Mouse (Mus musculus) forebrain, embryonic 12.5 days (tissue): Measurements from ENCODE around the gene Inka2. TPM values are rescaled to one million over a fixed set of nuclear protein-coding genes. Genes with fewer than 3 reads are reported as not detected.

ENCODE experiments used
- ATAC-seq: fragments of 200-750 bp; cut with Nextera tagmentation; 2 replicates; pipeline ENCODE4 v1.8.0; 2017; ENCODE audit warnings: moderate TSS enrichment; ENCODE audit not compliant: low FRiP score
- H3K27ac ChIP-seq: fragments of 300-500 bp; sonication (generic); 2 replicates; pipeline ENCODE4 v1.5.1; 2016; ENCODE audit warnings: mild to moderate bottlenecking
- H3K27me3 ChIP-seq: fragments of 300-500 bp; sonication (generic); 2 replicates; pipeline ENCODE4 v1.6.1; 2016; ENCODE audit warnings: mild to moderate bottlenecking
- H3K36me3 ChIP-seq: fragments of 300-500 bp; sonication (generic); replicated peaks from 2 replicates; pipeline ENCODE4 v1.6.1; 2016; ENCODE audit warnings: mild to moderate bottlenecking
- H3K4me1 ChIP-seq: fragments of 300-500 bp; sonication (generic); 2 replicates; pipeline ENCODE4 v1.6.1; 2016
- H3K4me2 ChIP-seq: fragments of 300-500 bp; sonication (generic); 2 replicates; pipeline ENCODE4 v1.6.1; 2016; ENCODE audit warnings: mild to moderate bottlenecking, moderate library complexity
- H3K4me3 ChIP-seq: fragments of 300-500 bp; sonication (generic); replicated peaks from 2 replicates; pipeline ENCODE4 v1.5.1; 2016; ENCODE audit warnings: mild to moderate bottlenecking
- H3K9ac ChIP-seq: fragments of 300-500 bp; sonication (generic); 2 replicates; pipeline ENCODE4 v1.6.1; 2016; ENCODE audit warnings: mild to moderate bottlenecking
- H3K9me3 ChIP-seq: fragments of 300-500 bp; sonication (generic); 2 replicates; pipeline ENCODE4 v1.6.1; 2016
- WGBS: fragments of 180-500 bp; shearing (Covaris S2); methylation state at CpG from one replicate; pipeline ENCODE4 v1.1.7; 2016; 5-methylcytosine and 5-hydroxymethylcytosine counted together
- polyA plus RNA-seq: library from polyadenylated mRNA; unstranded; fragments of >200 nt; fragmentation: Nextera tagmentation; extraction: Ambion mirVana; gene quantifications from 2 replicates; pipeline ENCODE4 v1.2.1, GENCODE M21; 2016

Gene Inka2
- polyA plus RNA-seq, 1 experiment from 2014 or later = 4.1 TPM

DNA sequence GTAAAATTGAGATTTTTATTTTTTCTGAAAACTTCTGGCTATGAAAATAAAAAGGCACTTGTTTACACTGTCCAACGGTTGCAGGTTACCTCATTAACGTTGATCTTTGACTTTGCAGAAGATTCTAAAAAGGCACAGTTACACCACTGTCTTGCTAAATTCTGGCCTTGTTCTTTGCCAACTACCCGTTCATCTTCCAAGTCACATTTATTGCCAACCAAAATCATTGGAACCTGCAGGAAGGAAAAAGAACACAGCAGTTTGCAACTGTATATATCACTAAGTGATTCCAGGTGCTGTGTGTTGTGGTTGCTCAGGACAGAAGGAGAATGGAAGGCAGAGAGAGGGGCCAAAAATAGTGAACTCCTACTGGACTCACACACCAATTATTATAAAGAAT lies 33.3 kb downstream of the Inka2 start:
- Histone ChIP-seq H3K36me3 (peaks cover 14% of the 10 kb centered on the region), H3K9ac (no peak overlapping the region), H3K4me2 (no peak overlapping the region), H3K27ac (no peak overlapping the region), H3K27me3 (no peaks in the 10 kb centered on the region), H3K4me3 (no peak overlapping the region), H3K4me1 (no peaks in the 10 kb centered on the region), H3K9me3 (no peaks in the 10 kb centered on the region)
- 90% methylated on average over 3 of the region's 3 CpGs for WGBS
- ATAC-seq = no peak

DNA sequence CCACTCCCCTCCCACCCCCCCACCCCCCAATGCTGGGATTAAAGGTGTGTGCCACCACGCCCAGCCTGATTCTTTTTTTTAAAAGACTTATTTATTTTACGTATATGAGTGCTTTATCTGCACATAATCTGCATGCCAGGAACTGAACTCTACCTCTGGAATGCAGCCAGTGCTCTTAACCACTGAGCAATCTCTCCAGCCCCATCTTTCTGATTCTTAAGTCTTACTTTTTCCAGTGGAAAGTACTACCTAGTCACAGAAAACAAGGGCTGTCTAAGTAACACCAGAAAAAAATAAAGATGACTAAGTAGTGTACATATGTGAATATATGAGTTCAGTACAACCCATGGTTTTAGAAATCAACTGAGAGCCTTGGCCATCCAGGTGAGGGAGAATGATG lies 42.1 kb downstream of the Inka2 start:
- Histone ChIP-seq H3K4me3 (no peak overlapping the region), H3K36me3 (0 out of 2 replicates have a peak, but pooled peaks cover 4% of the 10 kb centered on the region), H3K9me3 (no peaks in the 10 kb centered on the region), H3K27ac (no peak overlapping the region), H3K4me1 (no peaks in the 10 kb centered on the region), H3K9ac (no peak overlapping the region), H3K4me2 (no peak overlapping the region), H3K27me3 (no peaks in the 10 kb centered on the region)
- 96% methylated on average over 2 of the region's 2 CpGs for WGBS
- ATAC-seq = no peak

DNA sequence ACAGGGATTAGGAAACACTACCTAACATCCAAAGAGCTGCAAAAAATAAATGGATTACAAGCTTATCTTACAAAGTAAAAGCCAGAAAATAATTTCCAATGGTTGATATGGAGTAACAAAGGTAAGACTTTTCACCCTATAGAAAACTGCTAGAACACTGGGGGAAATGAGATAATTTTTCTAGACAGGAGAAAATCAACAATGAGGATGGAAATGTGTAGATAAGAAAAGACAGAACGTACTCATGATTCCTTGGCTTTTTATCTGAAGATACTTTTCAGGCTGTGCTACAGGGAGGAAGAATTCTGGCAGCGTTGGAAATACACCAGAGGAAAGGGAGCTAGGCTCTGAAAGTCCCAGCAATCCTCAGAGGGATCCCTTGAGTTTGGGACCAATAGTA lies 46.4 kb downstream of the Inka2 start:
- no peak overlapping the region for H3K9ac ChIP-seq
- H3K27ac ChIP-seq = no peak overlapping the region
- no peak for ATAC-seq
- H3K4me2 ChIP-seq = no peak overlapping the region
- no peaks in the 10 kb centered on the region for H3K27me3 ChIP-seq
- no peaks in the 10 kb centered on the region for H3K9me3 ChIP-seq
- 90% methylated on average over 2 of the region's 2 CpGs for WGBS
- 0 out of 2 replicates have a peak, but pooled peaks cover 4% of the 10 kb centered on the region for H3K36me3 ChIP-seq
- H3K4me3 ChIP-seq = no peak overlapping the region
- no peaks in the 10 kb centered on the region for H3K4me1 ChIP-seq

DNA sequence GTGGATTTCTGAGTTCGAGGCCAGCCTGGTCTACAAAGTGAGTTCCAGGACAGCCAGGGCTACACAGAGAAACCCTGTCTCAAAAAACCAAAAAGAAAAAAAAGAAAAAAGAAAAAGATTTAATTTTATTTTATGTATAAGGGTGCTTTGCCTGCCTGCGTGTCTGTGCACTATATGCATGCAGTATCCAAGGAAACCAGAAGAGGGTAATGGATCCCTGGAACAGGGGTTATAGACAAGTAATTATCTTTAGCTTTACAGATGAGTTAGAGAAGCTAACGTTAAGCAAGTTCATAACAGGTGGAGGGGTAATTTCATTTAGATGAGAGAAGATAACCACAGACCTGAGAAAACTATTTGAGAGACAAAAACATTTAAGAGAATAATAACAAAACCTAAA lies 49.8 kb downstream of the Inka2 start:
- Histone ChIP-seq H3K4me2 (no peak overlapping the region), H3K9me3 (no peaks in the 10 kb centered on the region), H3K36me3 (no peaks in the 10 kb centered on the region), H3K4me1 (peaks cover 5% of the 10 kb centered on the region; the same call in 1 of the 2 replicates), H3K27me3 (no peaks in the 10 kb centered on the region), H3K4me3 (no peak overlapping the region), H3K27ac (no peak overlapping the region), H3K9ac (no peak overlapping the region)
- 78% methylated on average over 3 of the region's 3 CpGs for WGBS
- no peak for ATAC-seq

DNA sequence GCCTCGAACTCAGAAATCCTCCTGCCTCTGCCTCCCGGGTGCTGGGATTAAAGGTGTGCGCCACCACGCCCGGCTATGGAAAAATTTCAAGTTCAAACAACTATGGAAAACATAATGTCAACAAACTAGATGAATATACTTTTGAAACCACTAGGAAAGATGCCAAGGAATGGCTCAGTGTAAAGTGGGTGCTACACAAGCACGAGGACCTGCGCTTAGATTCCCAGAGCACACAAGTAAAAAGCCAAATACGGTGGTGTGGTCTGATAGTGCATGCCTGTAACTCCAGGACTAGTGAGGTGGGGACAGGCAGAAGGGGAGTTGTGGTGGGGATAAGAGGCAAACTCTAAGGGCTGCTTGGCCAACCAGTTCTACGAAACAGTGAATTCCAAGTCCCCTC lies 50.7 kb downstream of the Inka2 start:
- H3K4me1 ChIP-seq = peaks cover 5% of the 10 kb centered on the region; the same call in 1 of the 2 replicates
- no peaks in the 10 kb centered on the region for H3K9me3 ChIP-seq
- no peak overlapping the region for H3K9ac ChIP-seq
- H3K27ac ChIP-seq = no peak overlapping the region
- no peaks in the 10 kb centered on the region for H3K27me3 ChIP-seq
- no peak overlapping the region for H3K4me3 ChIP-seq
- H3K36me3 ChIP-seq = no peaks in the 10 kb centered on the region
- WGBS = 95% methylated on average over 9 of the region's 9 CpGs
- no peak for ATAC-seq
- no peak overlapping the region for H3K4me2 ChIP-seq

DNA sequence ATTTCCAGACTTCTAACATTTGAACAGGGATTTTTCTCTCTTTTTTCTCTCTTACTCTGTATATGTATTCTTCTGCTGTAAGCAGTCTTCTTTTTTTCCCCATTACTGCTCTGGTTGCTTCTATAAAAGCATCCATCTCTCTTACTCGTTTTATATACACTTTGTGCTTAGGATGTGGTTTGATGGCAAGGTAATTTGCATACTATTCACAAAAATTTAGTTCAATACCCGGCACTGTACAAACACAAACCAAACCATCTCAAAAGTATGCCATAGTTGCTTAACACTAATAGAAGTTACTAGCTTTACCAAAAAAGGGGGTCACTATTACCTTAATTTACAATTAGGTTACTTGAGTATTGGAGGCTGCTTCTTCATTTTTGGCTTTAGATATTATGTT lies 52.1 kb downstream of the Inka2 start:
- Histone ChIP-seq H3K4me2 (no peak overlapping the region), H3K9me3 (no peaks in the 10 kb centered on the region), H3K27ac (no peak overlapping the region), H3K4me1 (peaks cover 5% of the 10 kb centered on the region; the same call in 1 of the 2 replicates), H3K9ac (no peak overlapping the region), H3K4me3 (no peak overlapping the region), H3K27me3 (no peaks in the 10 kb centered on the region), H3K36me3 (no peaks in the 10 kb centered on the region)
- WGBS = 70% methylated on average over 2 of the region's 2 CpGs
- ATAC-seq = no peak

DNA sequence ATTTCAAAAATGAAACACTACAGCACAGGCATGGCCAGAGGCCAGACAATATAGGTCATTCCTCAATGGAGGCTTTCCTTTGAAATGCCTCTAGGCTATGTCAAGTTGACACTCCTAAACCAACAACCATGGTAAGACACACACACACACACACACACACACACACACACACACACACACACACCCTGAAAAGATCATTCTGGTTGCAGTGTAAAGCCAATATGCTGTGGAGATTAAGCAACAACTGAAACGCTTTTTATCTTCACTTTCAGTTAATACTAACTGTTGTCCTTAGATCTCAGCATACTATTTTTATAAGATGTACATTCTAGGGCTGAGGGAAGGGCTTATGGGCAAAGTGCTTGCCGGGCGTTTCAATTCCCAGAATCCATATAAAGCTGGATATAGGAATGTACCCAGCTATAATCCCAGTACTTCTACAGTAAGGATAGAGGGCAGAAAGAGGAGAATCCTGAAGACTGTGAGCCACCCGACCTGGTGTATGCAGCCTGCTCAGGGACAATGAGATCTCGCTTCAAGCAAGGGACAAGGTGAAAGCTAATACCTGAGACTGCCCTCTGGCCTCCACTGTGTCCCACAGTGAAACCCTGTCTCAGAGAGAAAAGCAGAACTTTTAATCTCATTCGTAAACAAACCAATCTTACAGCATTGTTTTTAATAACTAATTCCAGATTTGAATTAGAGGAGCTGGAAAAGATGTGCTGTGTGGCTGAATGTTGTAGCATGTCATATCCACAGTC lies 53.1 kb downstream of the Inka2 start:
- H3K4me2 ChIP-seq = no peak overlapping the region
- no peak overlapping the region for H3K27ac ChIP-seq
- H3K9me3 ChIP-seq = no peaks in the 10 kb centered on the region
- no peak overlapping the region for H3K4me3 ChIP-seq
- H3K36me3 ChIP-seq = no peaks in the 10 kb centered on the region
- no peak for ATAC-seq
- 81% methylated on average over 6 of the region's 6 CpGs for WGBS
- H3K4me1 ChIP-seq = peaks cover 5% of the 10 kb centered on the region; the same call in 1 of the 2 replicates
- no peaks in the 10 kb centered on the region for H3K27me3 ChIP-seq
- no peak overlapping the region for H3K9ac ChIP-seq

DNA sequence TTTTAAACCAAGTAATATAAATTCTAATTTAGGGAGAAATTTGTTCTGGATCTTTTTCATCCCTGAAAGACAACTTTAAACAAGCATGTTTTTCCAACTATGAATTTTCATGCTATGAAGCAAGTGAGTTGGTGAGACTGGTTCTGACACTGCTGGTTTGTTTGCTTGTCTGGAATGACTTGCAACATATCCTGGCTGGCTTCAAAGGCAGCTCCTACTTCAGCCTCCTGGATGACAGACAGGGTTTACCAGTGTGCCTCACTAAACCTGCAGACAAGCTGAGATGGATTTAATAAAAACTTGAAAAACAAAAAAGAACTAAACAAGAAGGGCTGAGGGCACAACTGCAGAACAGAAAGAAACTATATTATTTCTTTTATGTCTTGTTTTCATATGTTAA lies 53.7 kb downstream of the Inka2 start:
- Histone ChIP-seq H3K27me3 (no peaks in the 10 kb centered on the region), H3K36me3 (no peaks in the 10 kb centered on the region), H3K4me1 (peaks cover 5% of the 10 kb centered on the region; the same call in 1 of the 2 replicates), H3K9ac (no peak overlapping the region), H3K4me2 (no peak overlapping the region), H3K27ac (no peak overlapping the region), H3K4me3 (no peak overlapping the region), H3K9me3 (no peaks in the 10 kb centered on the region)
- ATAC-seq = no peak

DNA sequence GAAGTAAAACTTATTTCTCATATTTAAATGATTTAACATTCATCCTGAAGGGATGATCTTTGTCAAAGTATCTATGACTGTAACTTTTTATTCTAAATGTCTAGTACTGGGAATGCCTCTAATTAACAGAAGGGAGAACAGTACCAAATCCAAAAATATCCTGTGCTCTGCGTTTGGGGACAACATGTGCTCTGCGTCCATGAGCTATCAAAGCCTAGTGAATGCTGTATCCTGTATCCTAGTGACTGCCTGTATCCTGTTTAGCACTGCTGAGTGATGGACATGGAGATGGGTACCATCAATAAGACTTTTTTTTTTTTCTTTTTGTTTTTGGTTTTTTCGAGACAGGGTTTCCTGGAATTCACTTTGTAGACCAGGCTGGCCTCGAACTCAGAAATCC lies 54.3 kb downstream of the Inka2 start:
- Histone ChIP-seq H3K9ac (no peak overlapping the region), H3K27me3 (no peaks in the 10 kb centered on the region), H3K27ac (no peak overlapping the region), H3K4me2 (no peak overlapping the region), H3K4me3 (no peak overlapping the region), H3K9me3 (no peaks in the 10 kb centered on the region), H3K4me1 (peaks cover 5% of the 10 kb centered on the region; the same call in 1 of the 2 replicates), H3K36me3 (no peaks in the 10 kb centered on the region)
- ATAC-seq = no peak
- 92% methylated on average over 4 of the region's 4 CpGs for WGBS

DNA sequence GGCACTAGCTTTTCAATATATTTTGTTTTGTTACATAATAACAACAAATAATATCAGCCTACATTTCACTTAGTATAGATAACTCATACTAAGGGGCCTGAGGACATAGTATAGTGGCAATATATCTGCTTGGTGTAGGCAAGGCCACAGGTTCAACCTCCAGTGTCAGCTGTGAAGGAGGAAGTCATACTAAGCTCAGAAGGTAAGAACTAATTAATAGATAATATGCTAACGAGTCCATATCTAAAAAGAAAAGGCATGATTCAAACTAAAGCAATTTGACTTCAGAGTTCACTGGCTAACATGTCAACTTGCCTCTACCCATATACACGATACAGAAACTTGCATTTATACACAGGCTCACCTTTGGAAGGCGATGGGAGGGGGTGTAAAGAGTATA lies 55.7 kb downstream of the Inka2 start:
- Histone ChIP-seq H3K27me3 (no peaks in the 10 kb centered on the region), H3K4me1 (peaks cover 5% of the 10 kb centered on the region; the same call in 1 of the 2 replicates), H3K4me3 (no peak overlapping the region), H3K9me3 (no peaks in the 10 kb centered on the region), H3K9ac (no peak overlapping the region), H3K36me3 (no peaks in the 10 kb centered on the region), H3K4me2 (no peak overlapping the region), H3K27ac (no peak overlapping the region)
- 92% methylated on average over 3 of the region's 3 CpGs for WGBS
- no peak for ATAC-seq

DNA sequence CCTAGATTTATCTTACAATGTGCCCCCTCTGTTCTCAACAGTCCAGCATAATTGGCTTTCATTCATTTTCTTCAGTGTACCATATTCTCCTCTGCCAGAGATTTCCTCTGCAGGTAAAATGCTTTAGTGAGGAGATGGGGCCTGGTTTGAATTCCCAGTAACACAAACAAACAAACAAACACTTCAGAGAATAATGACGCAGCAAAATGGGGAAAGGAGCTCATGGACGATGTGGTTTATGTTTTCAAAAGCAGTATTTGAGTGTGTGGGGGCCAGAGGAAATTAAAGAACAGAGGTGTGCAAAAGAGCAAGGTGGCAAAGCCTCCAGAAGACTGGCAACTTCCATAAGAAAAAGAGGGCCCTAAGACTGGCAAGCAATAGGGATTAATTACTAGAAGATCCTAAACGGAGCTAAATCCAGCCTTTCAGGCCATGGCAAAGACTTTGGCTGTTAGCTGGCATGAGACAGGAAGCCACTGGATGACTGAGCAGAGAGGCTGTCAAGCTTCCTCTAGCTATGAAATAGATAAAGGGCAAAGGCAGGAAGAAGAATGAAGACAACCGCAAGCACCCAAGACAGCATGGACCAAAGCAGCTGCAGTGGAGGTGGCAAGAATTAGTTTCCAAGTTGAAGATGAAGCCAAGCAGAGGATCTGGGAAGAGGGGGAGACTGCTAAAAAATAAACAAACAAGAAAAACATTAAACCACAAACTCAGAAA lies 58.9 kb downstream of the Inka2 start:
- H3K36me3 ChIP-seq = no peaks in the 10 kb centered on the region
- no peak overlapping the region for H3K27ac ChIP-seq
- ATAC-seq = no peak
- no peak overlapping the region for H3K9ac ChIP-seq
- H3K27me3 ChIP-seq = no peaks in the 10 kb centered on the region
- no peak overlapping the region for H3K4me2 ChIP-seq
- no peak overlapping the region for H3K4me3 ChIP-seq
- WGBS = 76% methylated on average over 4 of the region's 4 CpGs
- H3K4me1 ChIP-seq = no peaks in the 10 kb centered on the region; the same call in 1 of the 2 replicates
- no peaks in the 10 kb centered on the region for H3K9me3 ChIP-seq

DNA sequence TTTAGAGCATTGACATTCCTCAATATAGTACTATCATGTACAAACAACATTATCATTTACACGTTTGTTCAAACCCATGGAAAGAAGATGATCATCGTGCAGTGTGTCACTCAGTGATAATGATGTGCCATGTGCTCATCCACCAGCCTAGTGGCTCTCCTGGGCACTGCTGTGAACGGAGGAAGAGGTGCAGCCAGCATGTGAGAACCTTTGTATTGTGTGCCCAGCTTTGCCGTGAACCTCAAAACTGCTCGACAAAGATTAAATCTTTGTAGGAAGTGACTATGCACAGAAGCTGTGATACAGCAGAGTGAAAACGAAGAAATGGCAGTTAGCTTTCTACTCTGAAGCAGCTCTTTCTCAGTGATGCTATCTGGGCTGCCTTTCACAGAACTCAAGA lies 64.1 kb downstream of the Inka2 start:
- no peak for ATAC-seq

DNA sequence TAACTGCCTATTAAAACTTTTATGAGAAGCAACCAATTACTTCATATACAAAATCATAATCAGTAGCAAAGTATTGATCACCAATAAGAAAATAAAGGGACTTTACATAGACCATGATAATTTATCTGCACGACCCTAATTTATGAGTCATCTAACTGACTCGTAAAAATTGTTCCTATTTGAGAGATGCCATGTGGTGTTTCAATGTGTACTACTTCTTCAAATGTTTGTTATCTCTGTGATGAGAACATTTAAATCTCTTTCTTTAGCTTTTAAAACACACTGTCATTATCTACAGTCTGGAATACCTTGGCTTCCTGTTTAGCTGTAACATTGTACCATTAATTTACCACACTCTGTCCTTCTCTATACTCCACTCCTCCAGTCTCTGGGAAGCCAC lies 65.0 kb downstream of the Inka2 start:
- H3K9me3 ChIP-seq = no peaks in the 10 kb centered on the region
- no peak overlapping the region for H3K27ac ChIP-seq
- no peak overlapping the region for H3K4me2 ChIP-seq
- no peak overlapping the region for H3K9ac ChIP-seq
- WGBS = 93% methylated on average over 2 of the region's 2 CpGs
- ATAC-seq = no peak
- no peaks in the 10 kb centered on the region for H3K27me3 ChIP-seq
- no peaks in the 10 kb centered on the region for H3K36me3 ChIP-seq
- no peaks in the 10 kb centered on the region for H3K4me1 ChIP-seq
- H3K4me3 ChIP-seq = no peak overlapping the region

More for the DNA sequence above, 64.1 kb downstream of the Inka2 start:
- no peak overlapping the region for H3K27ac ChIP-seq
- H3K36me3 ChIP-seq = no peaks in the 10 kb centered on the region
- H3K4me2 ChIP-seq = no peak overlapping the region
- no peaks in the 10 kb centered on the region for H3K27me3 ChIP-seq
- H3K9me3 ChIP-seq = no peaks in the 10 kb centered on the region
- no peak overlapping the region for H3K4me3 ChIP-seq
- H3K4me1 ChIP-seq = no peaks in the 10 kb centered on the region
- H3K9ac ChIP-seq = no peak overlapping the region
- WGBS = 87% methylated on average over 6 of the region's 6 CpGs
